Mouse (Mus musculus) gastrocnemius, adult 2 months (tissue): ENCODE data around the gene Adamts14. TPM values are rescaled to one million over a fixed set of nuclear protein-coding genes. Genes with fewer than 3 reads are reported as not detected.

ENCODE experiments used
- DNase-seq: peaks from one replicate; pipeline ENCODE4 v3.0.0; 2022
- H3K27ac ChIP-seq: fragments of 200-600 bp; 2 replicates; pipeline ENCODE4 v1.8.1; 2022; ENCODE audit warnings: mild to moderate bottlenecking
- H3K4me3 ChIP-seq: fragments of 200-600 bp; 2 replicates; pipeline ENCODE4 v1.8.1; 2022; ENCODE audit warnings: mild to moderate bottlenecking, moderate library complexity
- CTCF ChIP-seq: fragments of 200-600 bp; IDR thresholded peaks from 2 replicates; pipeline ENCODE4 v1.8.1; 2022; ENCODE audit warnings: antibody characterized with exemption, mild to moderate bottlenecking, moderate library complexity
- intact Hi-C: fragments of 180-260 bp; cut with DNase I; formaldehyde crosslinking; loops from one replicate; pipeline ENCODE4 v1.15.1; 2025
- total RNA-seq, 2 experiments: library from RNA; stranded (reverse); gene quantifications; 2 replicates each; pipeline ENCODE4 v1.2.3; 2021

Adamts14 gene
- total RNA-seq, 2 experiments from 2014 or later = 0.43 to 1.5 TPM

GRCm38 (mm10) chr10:61179927-61180326 lies 93.3 kb downstream of the Adamts14 start:
- Histone ChIP-seq H3K4me3 (no peak overlapping the region), H3K27ac (no peak overlapping the region)
- DNase-seq = no peak
- intact Hi-C loops = no loop called here
- no peak for TF ChIP-seq CTCF

GRCm38 (mm10) chr10:61178687-61179086 lies 94.6 kb downstream of the Adamts14 start:
- Histone ChIP-seq H3K4me3 (no peak overlapping the region), H3K27ac (no peak overlapping the region)
- no peak for DNase-seq
- TF ChIP-seq CTCF = no peak
- intact Hi-C loops = no loop called here

- Histone ChIP-seq H3K4me3 (no peak overlapping the region), H3K27ac (no peak overlapping the region)
- no peak for TF ChIP-seq CTCF
- no peak for DNase-seq
- intact Hi-C loops = no loop called here
Observed at GRCm38 (mm10) chr10:61177751-61178150, 95.5 kb downstream of the Adamts14 start.

- Histone ChIP-seq H3K27ac (no peak overlapping the region), H3K4me3 (no peak overlapping the region)
- intact Hi-C loops = no loop called here
- TF ChIP-seq CTCF = no peak
- no peak for DNase-seq
Observed at GRCm38 (mm10) chr10:61176221-61176790, 96.9 kb downstream of the Adamts14 start.

- TF ChIP-seq CTCF = peak; percentile 31; the same call in 1 of the 2 replicates
- H3K27ac ChIP-seq = no peak overlapping the region
- H3K4me3 ChIP-seq = no peak overlapping the region
- intact Hi-C loops = no loop called here
- peak; percentile 35 for DNase-seq
Observed at GRCm38 (mm10) chr10:61175442-61176204, 97.6 kb downstream of the Adamts14 start.

- Histone ChIP-seq H3K27ac (no peak overlapping the region), H3K4me3 (no peak overlapping the region)
- no peak for DNase-seq
- intact Hi-C loops = no loop called here
- TF ChIP-seq CTCF = no peak
Observed at GRCm38 (mm10) chr10:61174711-61175441, 98.4 kb downstream of the Adamts14 start.

- TF ChIP-seq CTCF = no peak
- no peak overlapping the region for H3K27ac ChIP-seq
- intact Hi-C loops = no loop called here
- no peak overlapping the region for H3K4me3 ChIP-seq
- no peak for DNase-seq
Observed at GRCm38 (mm10) chr10:61172496-61172895, 100.7 kb downstream of the Adamts14 start.

GRCm38 (mm10) chr10:61171654-61172053 lies 101.6 kb downstream of the Adamts14 start, which contains the start of gene Tbata:
Tbata (plus strand) TSS chr10:61171954.
- no peak within 1 kb of the TSS for H3K27ac ChIP-seq

GRCm38 (mm10) chr10:61168393-61168792 lies 104.8 kb downstream of the Adamts14 start:
- no peak for TF ChIP-seq CTCF
- Histone ChIP-seq H3K4me3 (no peak overlapping the region), H3K27ac (peak overlapping the region; percentile 74; the same call in 1 of the 2 replicates)
- intact Hi-C loops = no loop called here
- no peak for DNase-seq

More at GRCm38 (mm10) chr10:61171654-61172053, 101.6 kb downstream of the Adamts14 start, which contains the start of gene Tbata:
- TF ChIP-seq CTCF = no peak
- H3K4me3 ChIP-seq = no peak within 1 kb of the TSS
- no peak for DNase-seq
- intact Hi-C loops = no loop called here

- intact Hi-C loops = no loop called here
- TF ChIP-seq CTCF = no peak
- no peak for DNase-seq
- Histone ChIP-seq H3K27ac (peak overlapping the region; percentile 74), H3K4me3 (no peak overlapping the region)
Observed at GRCm38 (mm10) chr10:61167333-61168096, 105.7 kb downstream of the Adamts14 start.

- Histone ChIP-seq H3K4me3 (no peak overlapping the region), H3K27ac (no peak overlapping the region)
- no peak for DNase-seq
- intact Hi-C loops = no loop called here
- TF ChIP-seq CTCF = no peak
Observed at GRCm38 (mm10) chr10:61162366-61162765, 110.9 kb downstream of the Adamts14 start.

- DNase-seq = peak; percentile 51
- no peak for TF ChIP-seq CTCF
- H3K27ac ChIP-seq = no peak overlapping the region
- intact Hi-C loops = no loop called here
- no peak overlapping the region for H3K4me3 ChIP-seq
Observed at GRCm38 (mm10) chr10:61160671-61161070, 112.6 kb downstream of the Adamts14 start.
